Mouse (Mus musculus): ENCODE data around the gene Ppp6r2. TPM values are rescaled to one million over a fixed set of nuclear protein-coding genes. Genes with fewer than 3 reads are reported as not detected.

Gene Ppp6r2
- total and polyA plus RNA-seq, 2 experiments from 2014 or later = 27.7 to 98.4 TPM

- 5% methylated on average over 6 of the region's 6 CpGs for WGBS
- DNase-seq (ENCODE audit: low spot score) (no peak), ATAC-seq (ENCODE audit: insufficient read depth, low read depth) (no peak)
- Histone ChIP-seq H3K4me2 (ENCODE audit: low read depth, low read length) (peak overlapping the region; percentile 92), H3K4me1 (ENCODE audit: control insufficient read depth, insufficient read depth) (peaks cover 66% of the 10 kb centered on the region), H3K27ac (ENCODE audit: low read depth) (peak overlapping the region; percentile 96), H3K27me3 (ENCODE audit: control insufficient read depth, insufficient read depth, low read length) (no peaks in the 10 kb centered on the region), H3K36me3 (replicated peaks; ENCODE audit: control insufficient read depth, insufficient read depth, low read length) (no peaks in the 10 kb centered on the region), H3K9ac (replicated peaks; ENCODE audit: low read depth, low read length) (peak overlapping the region; percentile 87), H3K4me3 (ENCODE audit: low read depth, low read length) (peak overlapping the region; percentile 83), H3K9me3 (replicated peaks; ENCODE audit: control insufficient read depth, low read length) (no peaks in the 10 kb centered on the region)
- TF ChIP-seq CTCF (IDR thresholded peaks at IDR 0.05; ENCODE audit: low read depth) (no peak), EP300 (IDR thresholded peaks at IDR 0.05; ENCODE audit: low read depth) (no peak)
These were observed 31.8 kb upstream of the Ppp6r2 start for GRCm38 (mm10) chr15:89179630-89179964.

GRCm38 (mm10) chr15:89180081-89180541, 31.2 kb upstream of the Ppp6r2 start:
- DNase-seq (ENCODE audit: low spot score) (no peak), ATAC-seq (ENCODE audit: insufficient read depth, low read depth) (no peak)
- no peak for TF ChIP-seq CTCF (IDR thresholded peaks at IDR 0.05; ENCODE audit: low read depth)
- no peak for TF ChIP-seq EP300 (IDR thresholded peaks at IDR 0.05; ENCODE audit: low read depth)
- Histone ChIP-seq H3K9me3 (replicated peaks; ENCODE audit: control insufficient read depth, low read length) (no peaks in the 10 kb centered on the region), H3K36me3 (replicated peaks; ENCODE audit: control insufficient read depth, insufficient read depth, low read length) (no peaks in the 10 kb centered on the region), H3K27me3 (ENCODE audit: control insufficient read depth, insufficient read depth, low read length) (no peaks in the 10 kb centered on the region), H3K4me1 (ENCODE audit: control insufficient read depth, insufficient read depth) (peaks cover 61% of the 10 kb centered on the region), H3K4me3 (ENCODE audit: low read depth, low read length) (peak overlapping the region; percentile 83), H3K4me2 (ENCODE audit: low read depth, low read length) (peak overlapping the region; percentile 92), H3K9ac (replicated peaks; ENCODE audit: low read depth, low read length) (peak overlapping the region; percentile 87), H3K27ac (ENCODE audit: low read depth) (peak overlapping the region; percentile 96)
- 1% methylated on average over 26 of the region's 26 CpGs for WGBS

GRCm38 (mm10) chr15:89180571-89181229, 30.7 kb upstream of the Ppp6r2 start, which contains the start of gene Plxnb2:
Gene Plxnb2, minus strand, starts transcription at chr15:89180788.
- Histone ChIP-seq H3K27me3 (ENCODE audit: control insufficient read depth, insufficient read depth, low read length) (no peaks in the 10 kb centered on the region), H3K9ac (replicated peaks; ENCODE audit: low read depth, low read length) (peak within 1 kb of the TSS; percentile 87), H3K4me1 (ENCODE audit: control insufficient read depth, insufficient read depth) (peaks cover 55% of the 10 kb centered on the region), H3K9me3 (replicated peaks; ENCODE audit: control insufficient read depth, low read length) (no peaks in the 10 kb centered on the region), H3K36me3 (replicated peaks; ENCODE audit: control insufficient read depth, insufficient read depth, low read length) (no peaks in the 10 kb centered on the region), H3K4me3 (ENCODE audit: low read depth, low read length) (peak within 1 kb of the TSS; percentile 83), H3K27ac (ENCODE audit: low read depth) (peak within 1 kb of the TSS; percentile 96), H3K4me2 (ENCODE audit: low read depth, low read length) (peak within 1 kb of the TSS; percentile 92)
- TF ChIP-seq EP300 (IDR thresholded peaks at IDR 0.05; ENCODE audit: low read depth) (0 out of 2 replicates have a peak, but pooled peaks have one; percentile 36), CTCF (IDR thresholded peaks at IDR 0.05; ENCODE audit: low read depth) (no peak)
- ATAC-seq (ENCODE audit: insufficient read depth, low read depth) (peak; percentile 76), DNase-seq (ENCODE audit: low spot score) (peak; percentile 86)
- WGBS = under 1% methylated on average over 49 of the region's 72 CpGs

- H3K4me3 ChIP-seq (ENCODE audit: low read depth, low read length) = no peak overlapping the region
- 54% methylated on average over 10 of the region's 10 CpGs for WGBS
- no peaks in the 10 kb centered on the region for H3K9me3 ChIP-seq (replicated peaks; ENCODE audit: control insufficient read depth, low read length)
- DNase-seq (ENCODE audit: low spot score) (no peak), ATAC-seq (ENCODE audit: insufficient read depth, low read depth) (no peak)
- H3K4me2 ChIP-seq (ENCODE audit: low read depth, low read length) = peak overlapping the region; percentile 92
- TF ChIP-seq CTCF (IDR thresholded peaks at IDR 0.05; ENCODE audit: low read depth) = peak; percentile 21; the same call in 1 of the 2 replicates
- no peak for TF ChIP-seq EP300 (IDR thresholded peaks at IDR 0.05; ENCODE audit: low read depth)
- 0 out of 2 replicates have a peak, but pooled peaks cover 3% of the 10 kb centered on the region for H3K36me3 ChIP-seq (replicated peaks; ENCODE audit: control insufficient read depth, insufficient read depth, low read length)
- H3K27me3 ChIP-seq (ENCODE audit: control insufficient read depth, insufficient read depth, low read length) = no peaks in the 10 kb centered on the region
- no peak overlapping the region; the same call in 1 of the 2 replicates for H3K9ac ChIP-seq (replicated peaks; ENCODE audit: low read depth, low read length)
- H3K4me1 ChIP-seq (ENCODE audit: control insufficient read depth, insufficient read depth) = peaks cover 45% of the 10 kb centered on the region
- peak overlapping the region; percentile 96 for H3K27ac ChIP-seq (ENCODE audit: low read depth)
These were observed 29.6 kb upstream of the Ppp6r2 start for GRCm38 (mm10) chr15:89181561-89182270.

GRCm38 (mm10) chr15:89182328-89182741, 29.0 kb upstream of the Ppp6r2 start:
- no peaks in the 10 kb centered on the region for H3K27me3 ChIP-seq (ENCODE audit: control insufficient read depth, insufficient read depth, low read length)
- H3K9ac ChIP-seq (replicated peaks; ENCODE audit: low read depth, low read length) = no peak overlapping the region
- peak overlapping the region; percentile 96 for H3K27ac ChIP-seq (ENCODE audit: low read depth)
- no peak for TF ChIP-seq EP300 (IDR thresholded peaks at IDR 0.05; ENCODE audit: low read depth)
- TF ChIP-seq CTCF (IDR thresholded peaks at IDR 0.05; ENCODE audit: low read depth) = peak; percentile 58
- WGBS = 24% methylated on average over 6 of the region's 6 CpGs
- no peak overlapping the region for H3K4me3 ChIP-seq (ENCODE audit: low read depth, low read length)
- peak; percentile 89 for DNase-seq (ENCODE audit: low spot score)
- H3K4me2 ChIP-seq (ENCODE audit: low read depth, low read length) = no peak overlapping the region
- H3K4me1 ChIP-seq (ENCODE audit: control insufficient read depth, insufficient read depth) = peaks cover 39% of the 10 kb centered on the region
- no peaks in the 10 kb centered on the region for H3K9me3 ChIP-seq (replicated peaks; ENCODE audit: control insufficient read depth, low read length)
- peak; percentile 16 for ATAC-seq (ENCODE audit: insufficient read depth, low read depth)
- 0 out of 2 replicates have a peak, but pooled peaks cover 9% of the 10 kb centered on the region for H3K36me3 ChIP-seq (replicated peaks; ENCODE audit: control insufficient read depth, insufficient read depth, low read length)

Measured in heart, postnatal 0 days (tissue).